21 mouse cellular contexts compared by ENCODE assay signal in the genomic region with DNA sequence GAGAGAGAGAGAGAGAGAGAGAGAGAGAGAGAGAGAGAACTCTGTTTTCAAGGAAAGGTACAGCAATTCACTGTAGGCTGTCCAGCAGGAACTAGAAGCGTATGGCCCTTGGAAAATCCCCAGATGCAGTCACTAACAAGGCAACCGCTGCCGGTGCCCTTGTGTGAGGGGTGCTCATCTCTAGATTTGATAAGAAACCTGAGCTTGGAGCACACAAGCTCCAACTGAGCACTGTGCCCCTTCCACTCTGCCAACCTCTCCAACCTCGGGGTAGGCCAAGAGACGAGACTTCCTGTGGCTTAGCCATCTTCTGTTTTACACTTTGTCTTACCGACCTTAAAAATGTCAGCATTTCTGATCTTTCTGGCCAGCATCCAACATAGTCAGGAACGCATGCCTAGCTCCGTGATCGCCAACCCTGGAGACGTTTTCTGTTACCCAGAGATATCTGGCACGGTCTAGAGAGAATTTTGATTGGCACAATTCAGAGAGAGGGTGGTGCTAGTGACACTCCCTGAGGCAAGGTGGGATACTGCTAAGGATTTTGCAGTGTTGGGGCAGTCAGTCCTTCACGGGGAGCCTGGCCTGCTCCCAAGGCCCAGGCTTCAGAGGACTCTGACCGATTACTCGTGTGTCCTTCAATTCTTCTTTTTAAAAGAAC. TPM values are rescaled to one million over a fixed set of nuclear protein-coding genes. Genes with fewer than 3 reads are reported as not detected.
DNase-seq lines count a peak whose midpoint lies in the region; ATAC-seq and TF ChIP-seq lines count a peak whose summit lies in the region.
"Had no signal": no experiment of that assay in that cellular context is flagged by ENCODE, and none has a peak within 500 bp of the region (broad histone marks: within the 10 kb centered on the region; RNA-seq: fewer than 3 reads in every experiment).

No protein-coding gene starts in this region.

- H3K4me3 ChIP-seq in hindbrain, embryonic 10.5 days, result no peak overlapping the region
- no peak overlapping the region for H3K4me3 ChIP-seq in hindbrain, embryonic 16.5 days (ENCODE audit: low read length)
- H3K4me3 ChIP-seq in heart, embryonic 10.5 days, result no peak overlapping the region
- H3K4me3 ChIP-seq: heart, embryonic 15.5 days; layer of hippocampus, adult 2 months; limb, embryonic 10.5 days had no signal

- peak; percentile 63 for DNase-seq in cerebellum, adult 11-12 months
- no peak for DNase-seq in hindbrain, embryonic 10.5 days (ENCODE audit: low spot score)
- peak; percentile 72 for DNase-seq in adrenal gland, adult 2 months
- DNase-seq in brain, embryonic 14.5 days (ENCODE audit: low read depth), result peak; percentile 65
- DNase-seq in heart, embryonic 10.5 days (ENCODE audit: low spot score), result no peak
- no peak for DNase-seq in layer of hippocampus, adult 18-20 months (ENCODE audit: low spot score in 2 of 2)
- DNase-seq: gastrocnemius, postnatal 14 days; heart, adult 18-20 months; heart, postnatal 4 days; kidney, adult 18-20 months; lung, adult 18-20 months; lung, postnatal 14 days; right cerebral cortex, postnatal 4 days had no signal

- 0 out of 2 replicates have a peak overlapping the region, but pooled peaks have one; percentile 12 for H3K27ac ChIP-seq in hindbrain, embryonic 10.5 days
- no peak overlapping the region for H3K27ac ChIP-seq in hindbrain, embryonic 16.5 days (ENCODE audit: low read depth, low read length)
- no peak overlapping the region for H3K27ac ChIP-seq in heart, embryonic 10.5 days
- H3K27ac ChIP-seq: heart, embryonic 15.5 days; kidney, postnatal 0 days; layer of hippocampus, adult 2 months; limb, embryonic 10.5 days; stomach, postnatal 0 days had no signal

- H3K27me3 ChIP-seq in hindbrain, embryonic 10.5 days (ENCODE audit: insufficient read depth, poor library complexity, severe bottlenecking), result no peaks in the 10 kb centered on the region
- H3K27me3 ChIP-seq in hindbrain, embryonic 16.5 days (replicated peaks; ENCODE audit: control insufficient read depth, insufficient read depth, low read length), result no peaks in the 10 kb centered on the region
- 0 out of 2 replicates have a peak, but pooled peaks cover 1% of the 10 kb centered on the region for H3K27me3 ChIP-seq in heart, embryonic 10.5 days (ENCODE audit: insufficient read depth, poor library complexity, severe bottlenecking)

- peaks cover 35% of the 10 kb centered on the region for H3K36me3 ChIP-seq in hindbrain, embryonic 10.5 days
- H3K36me3 ChIP-seq in hindbrain, embryonic 16.5 days (ENCODE audit: control insufficient read depth, insufficient read depth, low read length), result 0 out of 2 replicates have a peak, but pooled peaks cover 2% of the 10 kb centered on the region
- no peaks in the 10 kb centered on the region for H3K36me3 ChIP-seq in heart, embryonic 10.5 days
- H3K36me3 ChIP-seq: heart, embryonic 15.5 days; limb, embryonic 10.5 days had no signal

- no peak for TF ChIP-seq POLR2A in brain, embryonic 14.5 days (IDR thresholded peaks at IDR 0.05; ENCODE audit: borderline replicate concordance, extremely low read depth, insufficient read depth, insufficient read length, poor library complexity, severe bottlenecking)

- H3K4me1 ChIP-seq in hindbrain, embryonic 10.5 days (replicated peaks), result peaks cover 41% of the 10 kb centered on the region
- H3K4me1 ChIP-seq in hindbrain, embryonic 16.5 days (ENCODE audit: control insufficient read depth, insufficient read depth, low read depth, low read length), result peaks cover 16% of the 10 kb centered on the region
- H3K4me1 ChIP-seq in heart, embryonic 10.5 days, result peaks cover 16% of the 10 kb centered on the region
- H3K4me1 ChIP-seq: heart, embryonic 15.5 days had no signal

- TF ChIP-seq CTCF in brain, embryonic 14.5 days (IDR thresholded peaks at IDR 0.05; ENCODE audit: borderline replicate concordance, extremely low read depth, insufficient read depth, insufficient read length), result no peak

- H3K9me3 ChIP-seq in hindbrain, embryonic 10.5 days, result no peaks in the 10 kb centered on the region
- no peaks in the 10 kb centered on the region for H3K9me3 ChIP-seq in hindbrain, embryonic 16.5 days (ENCODE audit: control insufficient read depth, low read length)
- no peaks in the 10 kb centered on the region for H3K9me3 ChIP-seq in heart, embryonic 10.5 days
- H3K9me3 ChIP-seq: heart, embryonic 15.5 days; limb, embryonic 10.5 days had no signal

- 87% methylated on average over 14 of the region's 14 CpGs for WGBS in hindbrain, embryonic 10.5 days
- WGBS in hindbrain, embryonic 16.5 days, result 45% methylated on average over 14 of the region's 14 CpGs
- WGBS in heart, embryonic 10.5 days, result 78% methylated on average over 14 of the region's 14 CpGs

- no peak for ATAC-seq in cerebellum, adult (ENCODE audit: insufficient number of reproducible peaks, low FRiP score, low TSS enrichment)
- ATAC-seq in hindbrain, embryonic 16.5 days, result no peak
- ATAC-seq: activated CD4-positive, CD25-positive, alpha-beta regulatory T cell, adult 4 months had no signal

- H3K9ac ChIP-seq in hindbrain, embryonic 16.5 days (ENCODE audit: low read depth, low read length), result no peak overlapping the region
- H3K9ac ChIP-seq: heart, embryonic 15.5 days had no signal

- H3K4me2 ChIP-seq in hindbrain, embryonic 16.5 days (ENCODE audit: low read length), result no peak overlapping the region
- H3K4me2 ChIP-seq: heart, embryonic 15.5 days had no signal

RNA-seq across cellular contexts. Expression of a gene that starts 25.1 kb away (rescaled TPM):
- polyA plus RNA-seq in hindbrain, embryonic 10.5 days (2016; fragmentation: Nextera tagmentation; extraction: Ambion mirVana), result 15.2 and 20.3 TPM in 2 replicates
- 15.7 and 16.3 TPM in 2 replicates for polyA plus RNA-seq in hindbrain, embryonic 16.5 days (2015; fragmentation: Nextera tagmentation; extraction: Ambion mirVana)
- 1 to 10 TPM; 1.1 to 1.4 TPM for total RNA-seq in adrenal gland, adult 2 months (2021)
- 1.2 and 1.9 TPM in 2 replicates for polyA plus RNA-seq in adrenal gland, adult 2 months (2012; rRNA removed)
- polyA plus RNA-seq in brain, embryonic 14.5 days (2012; rRNA removed), result 33.3 and 42.0 TPM in 2 replicates
- polyA plus RNA-seq in heart, embryonic 10.5 days (2016; fragmentation: Nextera tagmentation; extraction: Ambion mirVana), result 0.90 and 1.3 TPM in 2 replicates
- 10 to 100 TPM; 23.8 to 27.2 TPM for total RNA-seq in layer of hippocampus, adult 18-20 months (2021)
- polyA plus RNA-seq: activated CD4-positive, CD25-positive, alpha-beta regulatory T cell, adult 4 months; limb, embryonic 10.5 days had no signal

Comparison
In these comparisons a context has a peak if more than half of its experiments do, and no peak if none do; other contexts are left out.
1. DNase-seq: peak in cerebellum, adult 11-12 months (single experiment), adrenal gland, adult 2 months (single experiment) and brain, embryonic 14.5 days (single experiment); none in hindbrain, embryonic 10.5 days (single experiment), heart, embryonic 10.5 days (single experiment) and layer of hippocampus, adult 18-20 months (0 of 2).